Mouse (Mus musculus) midbrain, embryonic 13.5 days (tissue): ENCODE results near the gene Vmn1r63. TPM values are rescaled to one million over a fixed set of nuclear protein-coding genes. Genes with fewer than 3 reads are reported as not detected.
"Not testable (repeated sequence)": the region's sequence is repeated elsewhere in the genome, so short reads cannot be mapped to it uniquely, and the experiment has no call there.

ENCODE experiments used
- ATAC-seq: fragments of 200-750 bp; cut with Nextera tagmentation; 2 replicates; pipeline ENCODE4 v1.8.0; 2017; ENCODE audit warnings: mild to moderate bottlenecking, moderate TSS enrichment, moderate library complexity
- H3K27ac ChIP-seq: fragments of 300-500 bp; sonication (generic); 2 replicates; pipeline ENCODE4 v1.5.1; 2015; ENCODE audit warnings: inconsistent platforms, mild to moderate bottlenecking, moderate library complexity
- H3K27me3 ChIP-seq: fragments of 300-500 bp; sonication (generic); 2 replicates; pipeline ENCODE4 v1.6.1; 2015; ENCODE audit warnings: mild to moderate bottlenecking, inconsistent platforms
- H3K36me3 ChIP-seq: fragments of 300-500 bp; sonication (generic); 2 replicates; pipeline ENCODE4 v1.6.1; 2015; ENCODE audit warnings: mild to moderate bottlenecking, inconsistent platforms
- H3K4me1 ChIP-seq: fragments of 300-500 bp; sonication (generic); replicated peaks from 2 replicates; pipeline ENCODE4 v1.6.1; 2015; ENCODE audit warnings: inconsistent platforms
- H3K4me2 ChIP-seq: fragments of 300-500 bp; sonication (generic); replicated peaks from 2 replicates; pipeline ENCODE4 v1.6.1; 2015; ENCODE audit warnings: moderate library complexity, mild to moderate bottlenecking, inconsistent platforms
- H3K4me3 ChIP-seq: fragments of 300-500 bp; sonication (generic); replicated peaks from 2 replicates; pipeline ENCODE4 v1.5.1; 2015; ENCODE audit warnings: mild to moderate bottlenecking, inconsistent platforms
- H3K9ac ChIP-seq: fragments of 300-500 bp; sonication (generic); replicated peaks from 2 replicates; pipeline ENCODE4 v1.6.1; 2015; ENCODE audit warnings: mild to moderate bottlenecking, inconsistent platforms
- H3K9me3 ChIP-seq: fragments of 300-500 bp; sonication (generic); 2 replicates; pipeline ENCODE4 v1.6.1; 2016; ENCODE audit warnings: mild to moderate bottlenecking, inconsistent platforms
- WGBS: fragments of 180-500 bp; shearing (Covaris S2); methylation state at CpG from one replicate; pipeline ENCODE4 v1.1.7; 2015; 5-methylcytosine and 5-hydroxymethylcytosine counted together
- polyA plus RNA-seq: library from polyadenylated mRNA; unstranded; fragments of >200 nt; fragmentation: Nextera tagmentation; extraction: Ambion mirVana; gene quantifications from 2 replicates; pipeline ENCODE4 v1.2.1, GENCODE M21; 2015

The Vmn1r63 gene
- polyA plus RNA-seq, result not detected in 2 replicates

DNA sequence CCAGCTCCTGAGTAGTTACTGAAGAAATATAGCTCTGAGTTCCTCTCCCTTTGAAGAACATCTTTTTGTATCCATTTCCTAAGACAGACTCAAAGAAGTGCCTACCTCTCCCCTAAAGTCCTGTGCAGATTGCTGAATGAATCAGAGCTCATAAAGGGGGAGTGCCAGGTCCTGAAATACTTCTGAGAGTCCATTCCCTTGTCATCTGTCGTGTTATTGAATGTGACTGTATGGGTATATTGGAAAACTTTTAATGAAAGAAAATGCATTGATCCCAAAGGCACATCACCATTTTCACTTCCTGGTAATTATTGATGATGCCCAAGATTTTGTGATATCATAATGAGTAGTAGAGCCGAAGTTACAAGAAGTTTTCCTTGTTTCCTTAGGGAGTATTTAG lies at the start of gene Vmn1r63:
Vmn1r63 (minus strand) TSS at position 101 of the 400 bp plus-strand sequence.
- not testable (repeated sequence) for H3K9ac ChIP-seq, H3K4me3 ChIP-seq, H3K4me2 ChIP-seq, ATAC-seq, H3K4me1 ChIP-seq, H3K9me3 ChIP-seq, H3K27me3 ChIP-seq, H3K36me3 ChIP-seq, H3K27ac ChIP-seq
- WGBS, result no CpG with 5 or more reads among the region's 2 CpGs

Other genes starting within 250 kb of the Vmn1r63 start
- gene Vmn1r61, start 192.2 kb downstream of the Vmn1r63 start, polyA plus RNA-seq, result not detected in 2 replicates
- not detected in 2 replicates for gene Vmn1r62, start 131.8 kb downstream of the Vmn1r63 start, polyA plus RNA-seq
- gene Vmn1r64, start 79.1 kb upstream of the Vmn1r63 start, polyA plus RNA-seq, result not detected in 2 replicates
- gene Vmn1r65, start 205.6 kb upstream of the Vmn1r63 start, polyA plus RNA-seq, result not detected in 2 replicates
- gene Nlrp4c, start 239.7 kb upstream of the Vmn1r63 start, polyA plus RNA-seq, result not detected in 2 replicates